Mouse (Mus musculus): ENCODE results near the gene Drosha.

DNA sequence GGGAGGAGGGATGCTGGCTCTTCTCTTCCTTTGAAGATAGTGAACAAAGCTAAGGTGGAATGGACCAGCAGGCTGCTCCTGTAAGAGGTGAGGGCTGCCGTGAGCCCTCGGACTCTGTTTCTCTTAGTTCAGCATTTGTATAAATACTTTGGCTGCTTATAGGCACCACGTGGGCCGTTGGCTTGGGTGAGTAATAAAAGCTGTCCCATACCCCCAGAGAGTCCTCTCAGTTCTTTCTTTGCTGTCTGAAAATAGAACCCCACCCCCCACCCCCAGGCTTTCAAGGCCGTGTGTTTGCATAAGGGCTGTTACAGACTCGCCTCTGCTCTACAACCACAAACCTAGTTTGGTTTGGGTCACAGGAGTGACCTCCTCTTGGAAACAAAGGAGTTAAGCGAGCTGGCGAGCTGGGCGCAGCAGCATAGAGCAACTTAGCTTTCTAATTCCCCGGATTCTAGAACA lies 35.2 kb upstream of the Drosha start:
- TF ChIP-seq CTCF (IDR thresholded peaks at IDR 0.05; ENCODE audit: extremely low read depth, insufficient read depth, low read length) (no peak), POLR2A (IDR thresholded peaks at IDR 0.05; ENCODE audit: extremely low read depth, insufficient read depth, low read length) (no peak)

All from cortical plate, adult 2 months (tissue).